Mouse (Mus musculus) B cell, adult 2 months (primary cell): ENCODE measurements around the gene Stx16.

Experiments
- DNase-seq, 2 experiments: peaks; one replicate each; pipeline ENCODE4 v3.0.0; 2022

Stx16 gene

GRCm38 (mm10) chr2:174077004-174077695 lies 1.0 kb downstream of the Stx16 start:
- peak; percentile 62 to 67 for DNase-seq

GRCm38 (mm10) chr2:174077776-174078338 lies 1.7 kb downstream of the Stx16 start:
- DNase-seq, result peak; percentile 3 to 5

- no peak for DNase-seq
Measured at GRCm38 (mm10) chr2:174081833-174082232, 5.7 kb downstream of the Stx16 start.

GRCm38 (mm10) chr2:174082380-174082918 lies 6.3 kb downstream of the Stx16 start:
- no peak for DNase-seq

- no peak for DNase-seq
Measured at GRCm38 (mm10) chr2:174095086-174095485, 19.0 kb downstream of the Stx16 start.

GRCm38 (mm10) chr2:174102399-174102798 lies 26.3 kb downstream of the Stx16 start:
- no peak for DNase-seq

- DNase-seq, result no peak
Measured at GRCm38 (mm10) chr2:174103527-174103926, 27.4 kb downstream of the Stx16 start.

GRCm38 (mm10) chr2:174107375-174107774 lies 31.3 kb downstream of the Stx16 start:
- no peak for DNase-seq

- DNase-seq, result peak; percentile 71 to 79
Measured at GRCm38 (mm10) chr2:174109991-174110782, 34.1 kb downstream of the Stx16 start, which contains the start of gene Npepl1. Gene Npepl1, plus strand, starts transcription at chr2:174110349.

GRCm38 (mm10) chr2:174110783-174111549 lies 34.9 kb downstream of the Stx16 start:
- DNase-seq, result peak; percentile 50 to 61

- no peak for DNase-seq
Measured at GRCm38 (mm10) chr2:174112931-174113330, 36.8 kb downstream of the Stx16 start.

- DNase-seq, result no peak
Measured at GRCm38 (mm10) chr2:174114148-174114864, 38.2 kb downstream of the Stx16 start.

- no peak for DNase-seq
Measured at GRCm38 (mm10) chr2:174116929-174117328, 40.8 kb downstream of the Stx16 start.

- no peak for DNase-seq
Measured at GRCm38 (mm10) chr2:174118141-174118540, 42.0 kb downstream of the Stx16 start.

GRCm38 (mm10) chr2:174119259-174119658 lies 43.2 kb downstream of the Stx16 start:
- no peak for DNase-seq

GRCm38 (mm10) chr2:174120631-174121030 lies 44.5 kb downstream of the Stx16 start:
- no peak for DNase-seq

GRCm38 (mm10) chr2:174121411-174121947 lies 45.4 kb downstream of the Stx16 start:
- DNase-seq, result no peak

GRCm38 (mm10) chr2:174122331-174122730 lies 46.2 kb downstream of the Stx16 start:
- no peak for DNase-seq

- no peak for DNase-seq
Measured at GRCm38 (mm10) chr2:174123731-174124130, 47.6 kb downstream of the Stx16 start.

GRCm38 (mm10) chr2:174126522-174127375 lies 50.6 kb downstream of the Stx16 start:
- no peak for DNase-seq

- no peak for DNase-seq
Measured at GRCm38 (mm10) chr2:174127376-174127713, 51.2 kb downstream of the Stx16 start.
